Comparison of ENCODE assay signal across 10 mouse cellular contexts in genomic region chr1:72220008-72220407, GRCm38 (mm10). TPM values are rescaled to one million over a fixed set of nuclear protein-coding genes. Genes with fewer than 3 reads are reported as not detected.
A peak's percentile ranks its signal among the peaks of the same experiment; 100 is the strongest.
DNase-seq lines count a peak whose midpoint lies in the region; ATAC-seq and TF ChIP-seq lines count a peak whose summit lies in the region.
"Had no signal": no experiment of that assay in that cellular context is flagged by ENCODE, and none has a peak within 500 bp of the region (broad histone marks: within the 10 kb centered on the region; RNA-seq: fewer than 3 reads in every experiment).

No protein-coding gene starts in this region.

- in situ Hi-C loops in Patski (cut with MboI; ENCODE audit: low pct_unique_long_range_greater_than_20kb), result no loop called here

- CTCF ChIA-PET in Patski (lab: Charles Lee), result interaction anchor here (1.0 kb wide), 2 partner anchors 12 to 43 kb away, joined by 3 read pairs; no protein-coding TSS in a partner anchor

- DNase-seq in liver, adult 2 months (ENCODE audit: extremely low read depth, low read depth, low spot score), result peak; percentile 47
- no peak for DNase-seq in liver, embryonic 11.5 days (ENCODE audit: low spot score)
- no peak for DNase-seq in Patski (ENCODE audit: low read depth, low spot score)
- no peak for DNase-seq in thymus, adult 18-20 months
- DNase-seq in adrenal gland, adult 8-10 months, result no peak

- TF ChIP-seq CTCF in liver, adult 2 months (IDR thresholded peaks at IDR 0.05; ENCODE audit: low read depth, low read length), result peak; percentile 37
- peak; percentile 76 for TF ChIP-seq CTCF in Patski (IDR thresholded peaks at IDR 0.05)
- TF ChIP-seq CTCF in cortical plate, adult 2 months (IDR thresholded peaks at IDR 0.05; ENCODE audit: extremely low read depth, insufficient read depth, low read length), result peak; percentile 55

- 35% methylated on average over 4 of the region's 4 CpGs for WGBS in liver, adult 2 months
- 28% methylated on average over 4 of the region's 4 CpGs for WGBS in liver, embryonic 11.5 days

- H3K27ac ChIP-seq in liver, adult 2 months (replicated peaks; ENCODE audit: insufficient read depth, low read depth, low read length), result no peak overlapping the region
- H3K27ac ChIP-seq in liver, embryonic 11.5 days (ENCODE audit: low read depth, low read length), result no peak overlapping the region
- H3K27ac ChIP-seq in cortical plate, adult 2 months (ENCODE audit: insufficient read depth, low read length), result no peak overlapping the region
- H3K27ac ChIP-seq: embryonic facial prominence, embryonic 12.5 days; limb, embryonic 12.5 days had no signal

- 0 out of 2 replicates have a peak, but pooled peaks cover 3% of the 10 kb centered on the region for H3K4me1 ChIP-seq in liver, adult 2 months (ENCODE audit: control insufficient read depth, insufficient read depth, low read length)
- H3K4me1 ChIP-seq in liver, embryonic 11.5 days (replicated peaks; ENCODE audit: control insufficient read depth, insufficient read depth, low read length), result no peaks in the 10 kb centered on the region
- no peaks in the 10 kb centered on the region for H3K4me1 ChIP-seq in cortical plate, adult 2 months (ENCODE audit: control insufficient read depth, insufficient read depth, low read length)
- H3K4me1 ChIP-seq: embryonic facial prominence, embryonic 12.5 days; limb, embryonic 12.5 days had no signal

- POLR2A ChIA-PET in Patski (lab: Charles Lee), result no interaction called here

- H3K9me3 ChIP-seq in liver, embryonic 11.5 days (ENCODE audit: control insufficient read depth, low read length), result no peaks in the 10 kb centered on the region
- H3K9me3 ChIP-seq: embryonic facial prominence, embryonic 12.5 days; limb, embryonic 12.5 days had no signal

- no peak overlapping the region for H3K4me2 ChIP-seq in liver, embryonic 11.5 days
- H3K4me2 ChIP-seq: embryonic facial prominence, embryonic 12.5 days; limb, embryonic 12.5 days had no signal

- no peak overlapping the region for H3K9ac ChIP-seq in liver, adult 2 months (ENCODE audit: low read depth, low read length)
- no peak overlapping the region for H3K9ac ChIP-seq in liver, embryonic 11.5 days (ENCODE audit: low read depth, low read length)
- H3K9ac ChIP-seq: embryonic facial prominence, embryonic 12.5 days; limb, embryonic 12.5 days had no signal

- no peaks in the 10 kb centered on the region for H3K79me2 ChIP-seq in liver, adult 2 months (ENCODE audit: control insufficient read depth, insufficient read depth, low read length)

- no peaks in the 10 kb centered on the region for H3K36me3 ChIP-seq in liver, adult 2 months (ENCODE audit: control insufficient read depth, insufficient read depth, low read length)
- H3K36me3 ChIP-seq in liver, embryonic 11.5 days (ENCODE audit: control insufficient read depth, insufficient read depth, low read length), result no peaks in the 10 kb centered on the region
- H3K36me3 ChIP-seq: embryonic facial prominence, embryonic 12.5 days; limb, embryonic 12.5 days had no signal

- TF ChIP-seq POLR2A in liver, adult 2 months (IDR thresholded peaks at IDR 0.05; ENCODE audit: extremely low read depth, insufficient read depth, low read length), result no peak
- TF ChIP-seq POLR2A in cortical plate, adult 2 months (IDR thresholded peaks at IDR 0.05; ENCODE audit: extremely low read depth, insufficient read depth, low read length), result no peak

- H3K27me3 ChIP-seq in liver, adult 2 months (ENCODE audit: control insufficient read depth, insufficient read depth, low read length), result no peaks in the 10 kb centered on the region
- peaks cover 19% of the 10 kb centered on the region for H3K27me3 ChIP-seq in liver, embryonic 11.5 days (replicated peaks; ENCODE audit: control insufficient read depth, insufficient read depth, low read length)
- no peaks in the 10 kb centered on the region for H3K27me3 ChIP-seq in Patski

- no peak overlapping the region for H3K4me3 ChIP-seq in liver, adult 2 months (ENCODE audit: insufficient read depth, low read depth, low read length)
- no peak overlapping the region for H3K4me3 ChIP-seq in liver, embryonic 11.5 days (ENCODE audit: low read depth, low read length)
- H3K4me3 ChIP-seq in cortical plate, adult 2 months (ENCODE audit: insufficient read depth, low read length), result no peak overlapping the region
- H3K4me3 ChIP-seq: embryonic facial prominence, embryonic 12.5 days; limb, embryonic 12.5 days had no signal

- ATAC-seq in liver, embryonic 11.5 days (replicated peaks; ENCODE audit: low FRiP score), result no peak
- ATAC-seq in Patski, result peak; percentile 60
- ATAC-seq in neutrophil, adult 5-6 weeks (ENCODE audit: extremely low read depth, insufficient number of reproducible peaks, low FRiP score, poor library complexity, severe bottlenecking), result peak; percentile 52; the same call in 1 of the 2 replicates
- no peak for ATAC-seq in erythroid progenitor cell, adult 5-6 weeks (replicated peaks; ENCODE audit: low FRiP score, poor library complexity, severe bottlenecking)

RNA-seq across cellular contexts. Expression of gene Mreg, which starts 7.9 kb away (rescaled TPM):
- total RNA-seq in liver, adult 2 months (2014; rRNA removed), result 19.5 and 27.9 TPM in 2 replicates
- 43.1 and 56.6 TPM in 2 replicates for polyA plus RNA-seq in liver, adult 2 months (2012; rRNA removed)
- 6.8 and 7.1 TPM in 2 replicates for polyA plus RNA-seq in liver, embryonic 11.5 days (2014; fragmentation: Nextera tagmentation; extraction: Ambion mirVana)
- 0.74 TPM for polyA plus RNA-seq in Patski (2021)
- polyA plus RNA-seq in cortical plate, adult 2 months (2012; rRNA removed), result 3.2 and 3.8 TPM in 2 replicates
- total RNA-seq in neutrophil, adult 5-6 weeks (2017), result 1.5 and 2.6 TPM in 2 replicates
- total RNA-seq in adrenal gland, adult 8-10 months (2022), result 1 to 10 TPM; 1.1 to 1.9 (median 1.1) TPM
- total RNA-seq in erythroid progenitor cell, adult 5-6 weeks (2015; ENCODE audit: low replicate concordance), result 1.4 TPM in 1 of 2 replicates, not detected in the other
- total RNA-seq in erythroid progenitor cell, adult 5-6 weeks (2017; ENCODE audit: low replicate concordance), result 0.39 TPM in 1 of 2 replicates, not detected in the other

Comparison
In these comparisons a context has a peak if more than half of its experiments do, and no peak if none do; other contexts are left out.
1. ATAC-seq: peak in Patski (single experiment) and neutrophil, adult 5-6 weeks (single experiment); none in liver, embryonic 11.5 days (single experiment) and erythroid progenitor cell, adult 5-6 weeks (single experiment).
2. Peak in every context shown above with its lines, with median percentiles within 50 percentile points of each other: CTCF ChIP-seq.